Mouse (Mus musculus) heart, postnatal 0 days (tissue): ENCODE results near the gene Clba1. TPM values are rescaled to one million over a fixed set of nuclear protein-coding genes. Genes with fewer than 3 reads are reported as not detected.

ENCODE experiments used
- ATAC-seq: fragments of 200-750 bp; cut with Nextera tagmentation; 2 replicates; pipeline ENCODE4 v1.8.0; 2017; ENCODE audit warnings: low read depth, moderate number of reproducible peaks, moderate library complexity; ENCODE audit not compliant: insufficient read depth
- DNase-seq: peaks from one replicate; pipeline ENCODE4 v3.0.0-alpha.2; 2016; ENCODE audit warnings: low spot score
- H3K27ac ChIP-seq: fragments of 300-500 bp; sonication (generic); 2 replicates; pipeline ENCODE4 v1.5.1; 2014; ENCODE audit warnings: low read depth, mild to moderate bottlenecking
- H3K27me3 ChIP-seq: fragments of 300-500 bp; sonication (generic); 2 replicates; pipeline ENCODE4 v1.6.1; 2014; ENCODE audit warnings: low read length, mixed read lengths; ENCODE audit not compliant: control insufficient read depth, insufficient read depth
- H3K36me3 ChIP-seq: fragments of 300-500 bp; sonication (generic); replicated peaks from 2 replicates; pipeline ENCODE4 v1.6.1; 2014; ENCODE audit warnings: low read length, mixed read lengths; ENCODE audit not compliant: control insufficient read depth, insufficient read depth
- H3K4me1 ChIP-seq: fragments of 300-500 bp; sonication (generic); 2 replicates; pipeline ENCODE4 v1.6.1; 2014; ENCODE audit warnings: antibody characterized with exemption; ENCODE audit not compliant: control insufficient read depth, insufficient read depth
- H3K4me2 ChIP-seq: fragments of 300-500 bp; sonication (generic); 2 replicates; pipeline ENCODE4 v1.6.1; 2014; ENCODE audit warnings: low read depth, mild to moderate bottlenecking, low read length, moderate library complexity
- H3K4me3 ChIP-seq: fragments of 300-500 bp; sonication (generic); 2 replicates; pipeline ENCODE4 v1.5.1; 2014; ENCODE audit warnings: low read depth, low read length
- H3K9ac ChIP-seq: fragments of 300-500 bp; sonication (generic); replicated peaks from 2 replicates; pipeline ENCODE4 v1.6.1; 2014; ENCODE audit warnings: low read depth, low read length, mixed read lengths
- H3K9me3 ChIP-seq: fragments of 300-500 bp; sonication (generic); replicated peaks from 2 replicates; pipeline ENCODE4 v1.6.1; 2016; ENCODE audit warnings: low read length; ENCODE audit not compliant: control insufficient read depth
- CTCF ChIP-seq: IDR thresholded peaks from 2 replicates; pipeline ENCODE4 v1.5.1; 2016; ENCODE audit warnings: antibody characterized with exemption, control low read depth, low read depth
- EP300 ChIP-seq: IDR thresholded peaks from 2 replicates; pipeline ENCODE4 v1.6.1; 2016; ENCODE audit warnings: antibody characterized with exemption, low read depth
- WGBS: fragments of 180-500 bp; shearing (Covaris S2); extraction: QIAGEN DNeasy Blood & Tissue Kit; methylation state at CpG from one replicate; pipeline ENCODE4 v1.1.7; 2014; 5-methylcytosine and 5-hydroxymethylcytosine counted together
- polyA plus RNA-seq: library from polyadenylated mRNA; unstranded; fragments of >200 nt; fragmentation: Nextera tagmentation; extraction: Ambion mirVana; gene quantifications from 2 replicates; pipeline ENCODE4 v1.2.1, GENCODE M21; 2015
- total RNA-seq: library from RNA; depleted of rRNA; stranded (reverse); fragments of >200 nt; gene quantifications from 2 replicates; pipeline ENCODE4 v1.2.3, GENCODE M21; 2014; ENCODE audit warnings: low replicate concordance

Gene Clba1
- total and polyA plus RNA-seq, 2 experiments from 2014 or later = 8.2 to 9.4 TPM

GRCm38 (mm10) chr12:112853050-112853729 lies 44.5 kb downstream of the Clba1 start:
- H3K9me3 ChIP-seq = no peaks in the 10 kb centered on the region
- WGBS = 78% methylated on average over 11 of the region's 11 CpGs

GRCm38 (mm10) chr12:112854610-112855333 lies 46.0 kb downstream of the Clba1 start:
- Histone ChIP-seq H3K4me2 (no peak overlapping the region), H3K36me3 (no peaks in the 10 kb centered on the region), H3K27ac (no peak overlapping the region), H3K9me3 (no peaks in the 10 kb centered on the region), H3K9ac (no peak overlapping the region), H3K27me3 (0 out of 2 replicates have a peak, but pooled peaks cover 2% of the 10 kb centered on the region), H3K4me3 (no peak overlapping the region), H3K4me1 (no peaks in the 10 kb centered on the region)
- 69% methylated on average over 7 of the region's 7 CpGs for WGBS
- DNase-seq (no peak), ATAC-seq (no peak)
- no peak for TF ChIP-seq EP300
- TF ChIP-seq CTCF = no peak

More at GRCm38 (mm10) chr12:112853050-112853729, 44.5 kb downstream of the Clba1 start:
- Histone ChIP-seq H3K9ac (no peak overlapping the region), H3K4me3 (no peak overlapping the region), H3K4me1 (no peaks in the 10 kb centered on the region), H3K27ac (no peak overlapping the region), H3K27me3 (0 out of 2 replicates have a peak, but pooled peaks cover 2% of the 10 kb centered on the region), H3K4me2 (no peak overlapping the region), H3K36me3 (no peaks in the 10 kb centered on the region)
- no peak for TF ChIP-seq CTCF
- TF ChIP-seq EP300 = no peak
- ATAC-seq (no peak), DNase-seq (no peak)

GRCm38 (mm10) chr12:112856338-112856737 lies 47.6 kb downstream of the Clba1 start:
- Histone ChIP-seq H3K4me3 (no peak overlapping the region), H3K9me3 (no peaks in the 10 kb centered on the region), H3K27ac (no peak overlapping the region), H3K4me1 (no peaks in the 10 kb centered on the region), H3K4me2 (no peak overlapping the region), H3K9ac (no peak overlapping the region), H3K36me3 (no peaks in the 10 kb centered on the region), H3K27me3 (0 out of 2 replicates have a peak, but pooled peaks cover 2% of the 10 kb centered on the region)
- DNase-seq = no peak
- WGBS = 74% methylated on average over 3 of the region's 3 CpGs
- 0 out of 2 replicates have a peak, but pooled peaks have one; percentile 7 for TF ChIP-seq CTCF
- no peak for TF ChIP-seq EP300
- ATAC-seq = no peak

DNA sequence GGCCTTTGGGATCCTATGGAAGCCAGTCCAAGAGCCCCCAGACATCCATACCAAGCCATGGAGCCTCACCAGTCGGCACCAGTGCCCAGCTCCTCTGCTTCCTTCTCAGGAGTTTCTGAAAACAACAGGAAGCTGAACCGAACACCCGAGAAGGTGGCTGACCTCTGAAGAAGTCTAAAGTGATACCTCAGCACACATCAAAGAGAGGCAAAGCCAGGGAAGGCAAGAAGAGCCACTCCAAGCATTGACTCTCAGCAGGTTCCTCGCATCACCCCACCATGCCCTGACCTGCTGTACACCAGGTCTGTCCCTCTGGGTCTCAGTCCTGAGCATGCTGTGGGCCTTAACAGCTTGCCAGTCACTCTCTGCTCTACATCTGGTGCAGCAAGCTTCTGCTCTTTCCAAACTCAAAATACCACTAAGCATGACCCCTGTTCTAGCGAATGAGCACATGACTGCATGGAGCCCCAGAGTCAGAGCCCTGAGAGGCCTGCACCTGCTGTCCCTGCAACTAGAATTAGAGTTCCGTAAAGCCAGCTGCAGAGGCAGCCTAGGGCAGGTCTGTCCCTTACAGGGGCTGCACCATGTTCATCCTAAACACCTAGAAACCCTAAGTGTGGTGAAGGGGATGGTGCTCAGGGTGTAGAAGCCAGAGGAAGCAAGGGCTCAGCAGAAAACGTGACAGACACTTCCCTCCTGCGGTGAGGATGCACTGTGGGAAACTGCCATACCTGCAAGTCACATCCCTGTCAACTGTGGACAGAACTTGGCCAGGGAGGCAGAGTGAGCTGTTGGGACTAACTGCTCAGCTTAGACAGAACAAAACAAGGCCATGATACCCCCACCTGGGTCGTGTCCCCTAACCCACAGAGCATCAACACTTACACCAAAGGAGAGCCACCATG lies 48.5 kb downstream of the Clba1 start:
- Histone ChIP-seq H3K4me3 (no peak overlapping the region), H3K36me3 (no peaks in the 10 kb centered on the region), H3K9ac (no peak overlapping the region), H3K4me2 (no peak overlapping the region), H3K4me1 (no peaks in the 10 kb centered on the region), H3K9me3 (no peaks in the 10 kb centered on the region), H3K27ac (peak overlapping the region; percentile 30; the same call in 1 of the 2 replicates), H3K27me3 (no peaks in the 10 kb centered on the region)
- DNase-seq = no peak
- no peak for TF ChIP-seq CTCF
- TF ChIP-seq EP300 = no peak
- no peak for ATAC-seq
- WGBS = 68% methylated on average over 9 of the region's 9 CpGs

DNA sequence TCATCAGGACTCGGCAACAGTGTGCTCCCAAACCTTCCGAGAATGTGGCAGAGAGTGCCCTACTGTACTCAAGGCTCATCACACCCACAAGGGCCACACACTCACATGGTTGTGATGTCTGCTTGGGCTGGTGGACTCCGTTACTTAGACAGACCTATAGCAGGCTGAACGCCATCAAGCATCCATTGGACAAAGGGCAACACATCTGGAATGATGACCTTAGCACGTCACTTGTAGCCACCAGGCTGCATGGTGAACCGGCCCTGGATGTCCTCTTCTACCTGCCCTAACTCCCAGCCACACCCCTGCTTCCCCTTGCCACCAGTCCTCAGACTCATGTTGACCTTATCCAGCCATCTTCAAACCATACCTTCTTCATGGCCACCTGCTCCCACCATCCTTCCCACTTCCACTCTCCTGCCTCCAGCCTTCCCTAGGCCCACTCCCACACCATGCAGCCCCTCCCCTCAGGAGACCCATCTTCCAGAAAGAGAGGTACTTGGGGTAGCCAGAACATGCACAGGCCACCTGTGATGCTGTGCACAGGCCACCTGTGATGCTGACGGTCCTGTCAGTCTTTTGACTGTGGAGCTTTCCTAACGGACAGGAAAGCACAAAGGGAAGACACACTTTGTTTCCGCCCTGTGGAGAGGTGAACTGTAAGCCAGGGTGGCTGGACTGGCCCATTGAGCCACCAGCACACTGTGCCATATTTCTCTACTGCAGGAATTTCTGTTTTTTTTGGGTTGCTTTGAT lies 50.0 kb downstream of the Clba1 start:
- H3K4me3 ChIP-seq = no peak overlapping the region
- WGBS = 87% methylated on average over 9 of the region's 9 CpGs
- no peaks in the 10 kb centered on the region for H3K36me3 ChIP-seq
- no peak overlapping the region for H3K9ac ChIP-seq
- ATAC-seq (no peak), DNase-seq (no peak)
- H3K27me3 ChIP-seq = no peaks in the 10 kb centered on the region
- H3K9me3 ChIP-seq = no peaks in the 10 kb centered on the region
- no peaks in the 10 kb centered on the region for H3K4me1 ChIP-seq
- TF ChIP-seq CTCF (no peak), EP300 (no peak)
- H3K4me2 ChIP-seq = peak overlapping the region; percentile 18; the same call in 1 of the 2 replicates
- H3K27ac ChIP-seq = no peak overlapping the region
